ENCODE assay signal across 14 mouse cellular contexts in the genomic region with DNA sequence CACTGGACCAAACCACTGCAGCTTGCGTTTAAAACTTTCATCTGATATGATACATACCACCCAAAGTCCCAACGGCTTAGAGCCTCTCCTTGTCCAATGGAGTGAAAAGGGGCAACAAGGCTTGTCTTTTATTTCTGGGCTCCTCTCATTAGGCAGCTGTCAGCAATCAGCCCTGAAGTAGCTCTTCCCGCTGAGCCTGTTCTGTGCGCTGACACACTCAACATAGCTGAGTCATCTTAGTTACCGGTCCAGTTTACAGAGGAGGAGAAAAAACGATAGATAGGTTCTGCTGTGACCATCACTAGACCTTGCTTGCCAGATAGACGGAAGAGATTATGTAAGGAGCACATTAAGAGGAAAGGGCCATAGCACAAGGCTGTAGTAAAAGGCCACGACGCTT. TPM values are rescaled to one million over a fixed set of nuclear protein-coding genes. Genes with fewer than 3 reads are reported as not detected.
A peak's percentile ranks its signal among the peaks of the same experiment; 100 is the strongest.
DNase-seq lines count a peak whose midpoint lies in the region; ATAC-seq and TF ChIP-seq lines count a peak whose summit lies in the region.
"Had no signal": no experiment of that assay in that cellular context is flagged by ENCODE, and none has a peak within 500 bp of the region (broad histone marks: within the 10 kb centered on the region; RNA-seq: fewer than 3 reads in every experiment).

No protein-coding gene starts in this region.

- WGBS in heart, adult 2 months = 47% methylated on average over 9 of the region's 9 CpGs
- 70% methylated on average over 9 of the region's 9 CpGs for WGBS in heart, embryonic 10.5 days
- WGBS in embryonic facial prominence, embryonic 14.5 days = 61% methylated on average over 9 of the region's 9 CpGs
- 52% methylated on average over 9 of the region's 9 CpGs for WGBS in stomach, postnatal 0 days
- WGBS in midbrain, embryonic 10.5 days = 90% methylated on average over 9 of the region's 9 CpGs

- no peaks in the 10 kb centered on the region for H3K36me3 ChIP-seq in heart, adult 2 months (ENCODE audit: control insufficient read depth, insufficient read depth, low read length)
- H3K36me3 ChIP-seq in heart, embryonic 10.5 days = no peaks in the 10 kb centered on the region
- H3K36me3 ChIP-seq in embryonic facial prominence, embryonic 14.5 days (ENCODE audit: control insufficient read depth, insufficient read depth, low read length) = no peaks in the 10 kb centered on the region
- H3K36me3 ChIP-seq in stomach, postnatal 0 days (ENCODE audit: control insufficient read depth, insufficient read depth, low read length) = no peaks in the 10 kb centered on the region
- no peaks in the 10 kb centered on the region for H3K36me3 ChIP-seq in midbrain, embryonic 10.5 days
- H3K36me3 ChIP-seq: hindbrain, embryonic 15.5 days; lung, embryonic 15.5 days; neural tube, embryonic 13.5 days had no signal

- no peak for TF ChIP-seq POLR2A in heart, adult 2 months (IDR thresholded peaks at IDR 0.05; ENCODE audit: insufficient read depth, low read depth, low read length)

- TF ChIP-seq EP300 in heart, adult 2 months (IDR thresholded peaks at IDR 0.05; ENCODE audit: insufficient read depth, low read depth, low read length) = no peak
- no peak for TF ChIP-seq EP300 in stomach, postnatal 0 days (optimal IDR thresholded peaks at IDR 0.05)

- no peak overlapping the region for H3K4me3 ChIP-seq in heart, adult 2 months
- no peak overlapping the region for H3K4me3 ChIP-seq in heart, embryonic 10.5 days
- no peak overlapping the region for H3K4me3 ChIP-seq in embryonic facial prominence, embryonic 14.5 days (ENCODE audit: low read depth, low read length)
- H3K4me3 ChIP-seq in stomach, postnatal 0 days (ENCODE audit: low read depth, low read length) = no peak overlapping the region
- no peak overlapping the region for H3K4me3 ChIP-seq in midbrain, embryonic 10.5 days
- H3K4me3 ChIP-seq: hindbrain, embryonic 15.5 days; lung, embryonic 15.5 days; neural tube, embryonic 13.5 days had no signal

- DNase-seq in heart, adult 2 months = peak in 1 of 2 experiments; percentile 15
- DNase-seq in heart, embryonic 10.5 days (ENCODE audit: low spot score) = no peak
- peak; percentile 17 for DNase-seq in right cerebral cortex, adult 18-20 months
- DNase-seq in right cerebral cortex, postnatal 4 days = no peak
- peak; percentile 52 for DNase-seq in embryonic facial prominence, embryonic 14.5 days (ENCODE audit: low spot score)
- no peak for DNase-seq in stomach, postnatal 0 days (ENCODE audit: low spot score)
- DNase-seq in layer of hippocampus, adult 8-10 months (ENCODE audit: low spot score in 2 of 2) = no peak
- DNase-seq in midbrain, embryonic 10.5 days (ENCODE audit: low spot score) = no peak
- DNase-seq: adrenal gland, adult 8-10 months had no signal

- H3K79me2 ChIP-seq in heart, adult 2 months (replicated peaks; ENCODE audit: control insufficient read depth, insufficient read depth, low read length) = no peaks in the 10 kb centered on the region

- H3K4me2 ChIP-seq in embryonic facial prominence, embryonic 14.5 days (ENCODE audit: low read depth, low read length) = no peak overlapping the region
- H3K4me2 ChIP-seq in stomach, postnatal 0 days (replicated peaks; ENCODE audit: low read depth) = no peak overlapping the region
- H3K4me2 ChIP-seq: hindbrain, embryonic 15.5 days; liver, embryonic 11.5 days; lung, embryonic 15.5 days; neural tube, embryonic 13.5 days had no signal

- H3K27me3 ChIP-seq in heart, adult 2 months (ENCODE audit: control insufficient read depth, insufficient read depth, low read length) = no peaks in the 10 kb centered on the region
- no peaks in the 10 kb centered on the region for H3K27me3 ChIP-seq in heart, embryonic 10.5 days (ENCODE audit: insufficient read depth, poor library complexity, severe bottlenecking)
- no peaks in the 10 kb centered on the region for H3K27me3 ChIP-seq in embryonic facial prominence, embryonic 14.5 days (replicated peaks; ENCODE audit: control insufficient read depth, insufficient read depth, low read length)
- no peaks in the 10 kb centered on the region for H3K27me3 ChIP-seq in stomach, postnatal 0 days (ENCODE audit: control insufficient read depth, insufficient read depth, low read length)
- H3K27me3 ChIP-seq in midbrain, embryonic 10.5 days (ENCODE audit: low read depth, poor library complexity, severe bottlenecking) = no peaks in the 10 kb centered on the region
- H3K27me3 ChIP-seq: CH12.LX; hindbrain, embryonic 15.5 days; lung, embryonic 15.5 days; neural tube, embryonic 13.5 days had no signal

- no peak; the same call in 1 of the 2 replicates for ATAC-seq in embryonic facial prominence, embryonic 14.5 days (ENCODE audit: low read depth)
- no peak for ATAC-seq in stomach, postnatal 0 days (ENCODE audit: low FRiP score, low TSS enrichment)

- no peaks in the 10 kb centered on the region for H3K9me3 ChIP-seq in heart, embryonic 10.5 days
- no peaks in the 10 kb centered on the region for H3K9me3 ChIP-seq in embryonic facial prominence, embryonic 14.5 days (ENCODE audit: control insufficient read depth, low read length)
- no peaks in the 10 kb centered on the region for H3K9me3 ChIP-seq in stomach, postnatal 0 days (ENCODE audit: control insufficient read depth, low read length)
- H3K9me3 ChIP-seq in midbrain, embryonic 10.5 days (replicated peaks) = no peaks in the 10 kb centered on the region
- H3K9me3 ChIP-seq: hindbrain, embryonic 15.5 days; lung, embryonic 15.5 days; neural tube, embryonic 13.5 days had no signal

- TF ChIP-seq CTCF in heart, adult 2 months (IDR thresholded peaks at IDR 0.05) = no peak
- TF ChIP-seq CTCF in stomach, postnatal 0 days (IDR thresholded peaks at IDR 0.05; ENCODE audit: low read depth) = no peak

- intact Hi-C loops in heart, adult 2 months (cut with DNase I) = no loop called here

- H3K27ac ChIP-seq in heart, adult 2 months = peak overlapping the region; percentile 92
- no peak overlapping the region for H3K27ac ChIP-seq in heart, embryonic 10.5 days
- no peak overlapping the region for H3K27ac ChIP-seq in embryonic facial prominence, embryonic 14.5 days (replicated peaks; ENCODE audit: low read depth, low read length)
- 0 out of 2 replicates have a peak overlapping the region, but pooled peaks have one; percentile 35 for H3K27ac ChIP-seq in stomach, postnatal 0 days (replicated peaks)
- H3K27ac ChIP-seq in midbrain, embryonic 10.5 days (replicated peaks) = no peak overlapping the region
- H3K27ac ChIP-seq: hindbrain, embryonic 15.5 days; lung, embryonic 15.5 days; neural tube, embryonic 13.5 days had no signal

- H3K9ac ChIP-seq in heart, adult 2 months (ENCODE audit: low read depth, low read length) = no peak overlapping the region
- H3K9ac ChIP-seq in embryonic facial prominence, embryonic 14.5 days (ENCODE audit: low read depth, low read length) = no peak overlapping the region
- H3K9ac ChIP-seq in stomach, postnatal 0 days (ENCODE audit: low read length) = no peak overlapping the region
- H3K9ac ChIP-seq: hindbrain, embryonic 15.5 days; lung, embryonic 15.5 days; neural tube, embryonic 13.5 days had no signal

- peaks cover 3% of the 10 kb centered on the region for H3K4me1 ChIP-seq in heart, adult 2 months (ENCODE audit: control insufficient read depth, insufficient read depth, low read length)
- H3K4me1 ChIP-seq in heart, embryonic 10.5 days = no peaks in the 10 kb centered on the region
- H3K4me1 ChIP-seq in embryonic facial prominence, embryonic 14.5 days (ENCODE audit: control insufficient read depth, insufficient read depth, low read length) = no peaks in the 10 kb centered on the region
- no peaks in the 10 kb centered on the region for H3K4me1 ChIP-seq in stomach, postnatal 0 days (replicated peaks; ENCODE audit: control insufficient read depth, insufficient read depth)
- H3K4me1 ChIP-seq in midbrain, embryonic 10.5 days = peaks cover 10% of the 10 kb centered on the region; the same call in 1 of the 2 replicates
- H3K4me1 ChIP-seq: hindbrain, embryonic 15.5 days; lung, embryonic 15.5 days had no signal

RNA-seq across cellular contexts. Expression of gene Vwa3b, which starts 50.9 kb away (rescaled TPM):
- 1 to 10 TPM in 1 of 2 experiments, under 1 TPM in 1; 0.13 to 1.0 TPM for total RNA-seq in heart, adult 2 months (2021)
- polyA plus RNA-seq in heart, adult 2 months (2012; rRNA removed) = 0.35 and 0.43 TPM in 2 replicates
- polyA plus RNA-seq in heart, embryonic 10.5 days (2016; fragmentation: Nextera tagmentation; extraction: Ambion mirVana) = not detected in 2 replicates
- 2.0 and 2.3 TPM in 2 replicates for polyA plus RNA-seq in embryonic facial prominence, embryonic 14.5 days (2014; fragmentation: Nextera tagmentation; extraction: Ambion mirVana)
- polyA plus RNA-seq in stomach, postnatal 0 days (2015; fragmentation: Nextera tagmentation; extraction: Ambion mirVana) = 1.1 and 1.7 TPM in 2 replicates
- total RNA-seq in layer of hippocampus, adult 8-10 months (2022) = 10 to 100 TPM; 14.7 to 18.5 (median 17.7) TPM
- 0.21 and 0.35 TPM in 2 replicates for polyA plus RNA-seq in midbrain, embryonic 10.5 days (2016; fragmentation: Nextera tagmentation; extraction: Ambion mirVana)
- total RNA-seq: CH12.LX had no signal
- polyA plus RNA-seq: liver, embryonic 11.5 days had no signal

Comparison
In these comparisons a context has a peak if more than half of its experiments do, and no peak if none do; other contexts are left out.
1. DNase-seq: peak in right cerebral cortex, adult 18-20 months (single experiment) and embryonic facial prominence, embryonic 14.5 days (single experiment); none in heart, embryonic 10.5 days (single experiment), right cerebral cortex, postnatal 4 days (single experiment), stomach, postnatal 0 days (single experiment), layer of hippocampus, adult 8-10 months (0 of 2) and midbrain, embryonic 10.5 days (single experiment).
2. H3K27ac ChIP-seq: peak in heart, adult 2 months (single experiment) and stomach, postnatal 0 days (single experiment); none in heart, embryonic 10.5 days (single experiment), embryonic facial prominence, embryonic 14.5 days (single experiment) and midbrain, embryonic 10.5 days (single experiment).